Mouse (Mus musculus) right cerebral cortex, adult 18-20 months (tissue): Measurements from ENCODE around the gene Atg4a.
A peak's percentile ranks its signal among the peaks of the same experiment; 100 is the strongest.

ENCODE experiments used
- DNase-seq: peaks from one replicate; pipeline ENCODE4 v3.0.0; 2022; ENCODE audit warnings: mixed read lengths

The Atg4a gene

GRCm38 (mm10) chrX:141160371-141160770, 203.7 kb downstream of the Atg4a start:
- DNase-seq = no peak

DNA sequence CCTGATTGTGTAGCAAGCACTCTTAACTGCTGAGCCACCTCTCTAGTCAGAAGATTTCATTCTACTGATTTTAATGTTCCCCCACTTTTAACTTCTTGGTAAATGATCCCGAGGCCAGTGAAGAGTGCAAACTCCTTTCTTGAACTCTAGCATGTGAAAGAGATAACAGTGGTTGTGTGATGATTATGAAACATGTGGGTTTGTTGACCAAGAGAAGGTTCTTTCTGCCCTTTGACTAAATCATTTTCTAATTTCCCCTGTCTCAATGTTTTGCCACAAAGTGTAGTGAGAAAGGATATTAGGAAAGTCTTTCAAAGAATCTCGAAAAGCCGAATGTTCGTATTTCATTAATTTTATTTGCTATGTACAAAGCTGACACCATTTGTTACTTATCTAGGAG, 208.4 kb downstream of the Atg4a start:
- no peak for DNase-seq

- DNase-seq = peak; percentile 15
Measured at GRCm38 (mm10) chrX:141175353-141175752, 218.6 kb downstream of the Atg4a start.

- no peak for DNase-seq
Measured at GRCm38 (mm10) chrX:141195036-141195435, 238.3 kb downstream of the Atg4a start.

GRCm38 (mm10) chrX:141198993-141199392, 242.3 kb downstream of the Atg4a start:
- no peak for DNase-seq

- DNase-seq = peak; percentile 26
Measured at GRCm38 (mm10) chrX:141212802-141213201, 256.1 kb downstream of the Atg4a start.
